Mouse (Mus musculus): ENCODE data around the gene Ttc12. TPM values are rescaled to one million over a fixed set of nuclear protein-coding genes. Genes with fewer than 3 reads are reported as not detected.
A peak's percentile ranks its signal among the peaks of the same experiment; 100 is the strongest.

The Ttc12 gene
- polyA plus RNA-seq, 1 experiment from 2014 or later = 2.2 TPM

DNA sequence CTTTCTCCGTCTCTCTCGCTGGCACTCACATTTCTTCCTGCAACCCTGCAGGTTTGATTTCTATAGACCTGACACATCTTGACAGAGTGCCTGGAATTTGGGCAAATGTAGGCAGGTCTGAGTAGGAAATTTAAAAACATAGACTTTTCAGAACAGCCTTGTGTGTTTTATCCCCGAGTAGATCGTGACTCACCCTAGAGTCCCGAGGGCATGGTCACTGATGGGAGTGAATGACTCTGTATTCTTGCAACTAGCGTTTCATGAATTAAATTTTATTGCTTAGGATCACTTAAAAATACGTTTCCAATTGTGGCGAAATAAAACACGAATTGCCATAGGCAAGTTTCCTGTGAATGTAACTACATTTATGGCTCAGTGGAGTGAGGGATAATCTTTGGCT lies 37.9 kb upstream of the Ttc12 start:
- H3K4me1 ChIP-seq = peaks cover 10% of the 10 kb centered on the region; the same call in 1 of the 2 replicates
- no peak overlapping the region for H3K27ac ChIP-seq
- peaks cover 36% of the 10 kb centered on the region for H3K36me3 ChIP-seq
- no peak overlapping the region for H3K9ac ChIP-seq
- no peak overlapping the region for H3K4me3 ChIP-seq
- no peak for ATAC-seq (ENCODE audit: low FRiP score, low read depth)
- WGBS = 72% methylated on average over 9 of the region's 9 CpGs
- no peaks in the 10 kb centered on the region for H3K27me3 ChIP-seq (replicated peaks)
- no peaks in the 10 kb centered on the region for H3K9me3 ChIP-seq
- H3K4me2 ChIP-seq (replicated peaks) = no peak overlapping the region

- Histone ChIP-seq H3K9ac (no peak overlapping the region), H3K4me3 (no peak overlapping the region), H3K4me1 (no peaks in the 10 kb centered on the region), H3K36me3 (peaks cover 77% of the 10 kb centered on the region), H3K27me3 (replicated peaks) (no peaks in the 10 kb centered on the region), H3K27ac (no peak overlapping the region), H3K4me2 (replicated peaks) (no peak overlapping the region), H3K9me3 (no peaks in the 10 kb centered on the region)
- ATAC-seq (ENCODE audit: low FRiP score, low read depth) = no peak
- WGBS = 84% methylated on average over 2 of the region's 2 CpGs
These were observed 28.3 kb upstream of the Ttc12 start for GRCm38 (mm10) chr9:49514306-49514705.

GRCm38 (mm10) chr9:49510666-49511065 lies 24.6 kb upstream of the Ttc12 start:
- no peak overlapping the region for H3K4me2 ChIP-seq (replicated peaks)
- ATAC-seq (ENCODE audit: low FRiP score, low read depth) = no peak
- peaks cover 82% of the 10 kb centered on the region for H3K36me3 ChIP-seq
- no peaks in the 10 kb centered on the region for H3K4me1 ChIP-seq
- H3K9ac ChIP-seq = no peak overlapping the region
- H3K9me3 ChIP-seq = no peaks in the 10 kb centered on the region
- no peaks in the 10 kb centered on the region for H3K27me3 ChIP-seq (replicated peaks)
- H3K4me3 ChIP-seq = no peak overlapping the region
- H3K27ac ChIP-seq = no peak overlapping the region
- 95% methylated on average over 4 of the region's 4 CpGs for WGBS

DNA sequence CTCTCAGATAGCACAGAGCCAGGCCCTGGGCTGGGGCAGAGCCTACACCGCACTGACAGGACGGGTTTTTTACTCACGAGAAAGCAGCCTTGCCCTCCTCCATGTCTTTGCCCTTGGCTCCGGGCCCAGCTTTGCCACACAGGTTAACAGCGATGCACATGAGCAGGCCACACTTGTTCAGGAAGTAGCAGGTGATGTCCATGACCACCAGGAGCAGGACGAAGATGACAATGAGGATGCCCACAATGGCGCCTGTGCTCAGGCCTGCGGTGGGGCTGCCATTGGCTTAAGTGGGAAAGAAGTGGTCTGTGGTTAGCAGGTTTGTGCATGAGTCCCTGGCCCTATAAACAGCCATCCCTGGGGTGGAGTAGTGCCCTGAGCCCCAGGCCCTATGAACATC lies 23.6 kb upstream of the Ttc12 start:
- H3K4me3 ChIP-seq = no peak overlapping the region
- no peaks in the 10 kb centered on the region for H3K4me1 ChIP-seq
- H3K27me3 ChIP-seq (replicated peaks) = no peaks in the 10 kb centered on the region
- H3K4me2 ChIP-seq (replicated peaks) = no peak overlapping the region
- no peak overlapping the region for H3K9ac ChIP-seq
- ATAC-seq (ENCODE audit: low FRiP score, low read depth) = no peak
- peaks cover 81% of the 10 kb centered on the region for H3K36me3 ChIP-seq
- H3K9me3 ChIP-seq = no peaks in the 10 kb centered on the region
- no peak overlapping the region for H3K27ac ChIP-seq
- 97% methylated on average over 8 of the region's 8 CpGs for WGBS

DNA sequence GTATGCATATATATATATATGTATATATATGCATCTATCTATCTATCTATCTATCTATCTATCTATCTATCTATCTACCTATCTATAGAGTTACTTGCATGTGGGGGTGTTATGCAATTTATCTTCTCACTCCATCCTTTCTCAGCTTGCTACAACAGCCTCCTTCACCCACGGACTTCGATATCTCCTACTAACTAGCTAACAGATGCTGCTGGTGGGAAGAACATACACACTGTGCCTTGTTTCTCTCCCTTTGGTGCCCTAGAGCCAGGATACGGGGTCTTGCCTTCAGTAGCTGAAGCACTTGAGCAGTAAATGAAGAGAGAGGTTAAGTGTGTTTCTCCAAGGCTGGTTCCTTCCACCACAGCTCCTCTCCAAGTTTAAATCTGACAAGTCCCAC lies 23.1 kb upstream of the Ttc12 start:
- Histone ChIP-seq H3K4me1 (no peaks in the 10 kb centered on the region), H3K4me2 (replicated peaks) (no peak overlapping the region), H3K36me3 (peaks cover 75% of the 10 kb centered on the region), H3K27ac (no peak overlapping the region), H3K27me3 (replicated peaks) (no peaks in the 10 kb centered on the region), H3K9me3 (no peaks in the 10 kb centered on the region), H3K4me3 (no peak overlapping the region), H3K9ac (no peak overlapping the region)
- no peak for ATAC-seq (ENCODE audit: low FRiP score, low read depth)
- WGBS = 92% methylated on average over 3 of the region's 3 CpGs

DNA sequence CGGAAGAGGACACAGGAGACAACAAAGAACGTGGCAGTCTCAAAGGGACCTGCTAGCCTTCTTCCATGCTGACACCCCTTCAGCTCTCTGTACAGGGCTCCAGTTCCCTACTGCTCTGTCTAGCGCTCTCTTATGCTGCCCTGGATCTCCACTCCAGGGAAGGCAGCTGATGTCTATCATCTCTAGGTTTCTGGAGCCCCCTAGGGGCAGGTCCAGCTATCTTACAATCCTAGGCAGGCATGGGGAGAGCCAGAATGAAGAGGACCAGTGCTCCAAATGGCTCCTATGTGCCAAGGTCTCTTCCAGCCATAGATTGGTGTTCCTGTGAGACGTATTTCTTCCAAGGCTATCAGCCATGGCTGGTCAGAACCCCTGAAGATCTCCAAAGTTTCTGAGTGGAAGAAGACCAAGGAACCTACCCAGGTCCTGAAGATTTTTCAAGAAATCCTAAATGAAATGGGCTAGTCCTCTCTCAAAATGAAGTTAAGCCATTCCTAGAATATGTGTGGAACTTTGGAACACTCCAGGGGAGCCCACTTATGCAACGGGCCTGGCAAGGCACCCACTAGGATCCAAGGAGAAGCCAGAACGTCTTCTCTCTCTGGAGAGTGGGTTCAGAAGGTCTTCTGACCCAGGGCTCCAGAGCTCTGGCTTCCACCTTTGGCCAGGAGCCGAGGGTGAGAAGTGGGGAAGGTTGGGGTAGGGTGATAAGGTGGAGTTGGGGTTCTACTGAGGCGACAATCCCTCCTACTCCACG lies 22.0 kb upstream of the Ttc12 start:
- 92% methylated on average over 9 of the region's 9 CpGs for WGBS
- Histone ChIP-seq H3K27me3 (replicated peaks) (no peaks in the 10 kb centered on the region), H3K4me3 (no peak overlapping the region), H3K4me2 (replicated peaks) (no peak overlapping the region), H3K9me3 (no peaks in the 10 kb centered on the region), H3K4me1 (no peaks in the 10 kb centered on the region), H3K9ac (no peak overlapping the region), H3K27ac (no peak overlapping the region), H3K36me3 (peaks cover 73% of the 10 kb centered on the region)
- ATAC-seq (ENCODE audit: low FRiP score, low read depth) = no peak

GRCm38 (mm10) chr9:49504658-49505057 lies 18.6 kb upstream of the Ttc12 start:
- WGBS = 87% methylated on average over 5 of the region's 5 CpGs
- H3K4me3 ChIP-seq = no peak overlapping the region
- no peak overlapping the region for H3K4me2 ChIP-seq (replicated peaks)
- H3K4me1 ChIP-seq = no peaks in the 10 kb centered on the region
- H3K9me3 ChIP-seq = no peaks in the 10 kb centered on the region
- H3K27me3 ChIP-seq (replicated peaks) = no peaks in the 10 kb centered on the region
- H3K9ac ChIP-seq = no peak overlapping the region
- peaks cover 51% of the 10 kb centered on the region for H3K36me3 ChIP-seq
- H3K27ac ChIP-seq = no peak overlapping the region
- ATAC-seq (ENCODE audit: low FRiP score, low read depth) = no peak

DNA sequence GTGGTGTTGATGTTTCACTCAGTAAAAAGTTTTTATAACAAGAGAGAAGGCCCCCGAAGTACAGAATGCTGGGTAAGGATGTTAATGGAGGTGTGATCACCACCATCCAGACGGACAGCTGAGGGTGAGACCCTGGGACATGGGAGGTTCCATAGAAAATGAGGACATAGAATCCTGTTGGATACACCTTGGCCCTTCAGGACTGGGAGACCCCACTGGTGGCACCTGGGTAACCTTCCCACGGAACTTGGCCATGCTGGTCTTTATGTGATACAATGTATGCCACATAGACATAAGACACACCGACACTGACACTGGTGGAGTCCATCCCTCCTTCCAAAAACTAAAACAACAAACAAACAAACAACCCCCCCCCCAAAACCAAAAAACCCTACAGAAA lies 16.2 kb upstream of the Ttc12 start:
- peaks cover 28% of the 10 kb centered on the region for H3K36me3 ChIP-seq
- H3K4me2 ChIP-seq (replicated peaks) = no peak overlapping the region
- H3K4me3 ChIP-seq = no peak overlapping the region
- no peak overlapping the region for H3K9ac ChIP-seq
- no peaks in the 10 kb centered on the region for H3K27me3 ChIP-seq (replicated peaks)
- H3K4me1 ChIP-seq = no peaks in the 10 kb centered on the region
- no peaks in the 10 kb centered on the region for H3K9me3 ChIP-seq
- no peak for ATAC-seq (ENCODE audit: low FRiP score, low read depth)
- H3K27ac ChIP-seq = no peak overlapping the region
- 94% methylated on average over 4 of the region's 4 CpGs for WGBS

DNA sequence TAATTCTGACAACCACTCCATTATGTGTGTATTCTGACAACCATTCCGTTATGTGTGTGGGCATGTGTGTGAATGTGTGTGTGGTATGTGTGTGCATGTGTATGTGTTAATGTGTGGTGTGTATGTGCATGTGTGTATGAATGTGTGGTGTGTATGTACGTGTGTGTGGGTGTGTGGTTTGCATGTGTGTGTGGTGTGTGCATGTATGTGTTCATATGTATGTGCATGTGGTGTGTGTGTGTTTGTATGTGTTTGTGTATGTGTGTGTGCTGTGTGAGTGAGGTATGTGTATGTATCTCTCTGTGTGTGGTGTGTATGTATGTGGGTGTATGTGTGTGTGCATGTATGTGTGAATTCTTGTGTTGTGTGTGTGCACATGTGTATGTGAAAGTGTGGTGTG lies 13.9 kb upstream of the Ttc12 start:
- Histone ChIP-seq H3K4me3 (no peak overlapping the region), H3K36me3 (peaks cover 5% of the 10 kb centered on the region; the same call in 1 of the 2 replicates), H3K27ac (no peak overlapping the region), H3K9ac (no peak overlapping the region), H3K4me2 (replicated peaks) (no peak overlapping the region), H3K4me1 (no peaks in the 10 kb centered on the region), H3K9me3 (no peaks in the 10 kb centered on the region), H3K27me3 (replicated peaks) (no peaks in the 10 kb centered on the region)
- ATAC-seq (ENCODE audit: low FRiP score, low read depth) = no peak
- 89% methylated on average over 2 of the region's 2 CpGs for WGBS

- 0 out of 2 replicates have a peak overlapping the region, but pooled peaks have one; percentile 10 for H3K4me2 ChIP-seq (replicated peaks)
- ATAC-seq (ENCODE audit: low FRiP score, low read depth) = no peak
- H3K4me1 ChIP-seq = peaks cover 4% of the 10 kb centered on the region; the same call in 1 of the 2 replicates
These were observed 8.1 kb upstream of the Ttc12 start for GRCm38 (mm10) chr9:49493979-49494649.

DNA sequence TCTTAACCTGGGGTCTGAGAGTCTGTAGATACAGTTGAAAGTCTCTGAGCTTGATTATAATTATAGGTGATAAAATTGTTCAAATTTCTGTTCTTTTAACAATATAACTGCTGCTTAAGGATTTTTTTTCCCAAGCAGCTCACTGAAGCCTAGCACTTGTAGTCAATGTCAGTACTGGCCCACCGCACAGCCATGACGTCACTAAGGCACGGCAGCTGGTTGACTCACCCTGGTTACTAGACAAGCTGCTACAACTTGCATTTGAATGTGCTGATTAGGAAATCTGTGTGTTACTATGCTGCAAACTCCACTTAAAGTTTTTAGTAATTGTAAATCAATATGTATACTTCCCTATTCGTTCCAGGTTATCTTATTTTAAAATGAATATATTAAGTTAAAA lies 4.6 kb upstream of the Ttc12 start:
- ATAC-seq (ENCODE audit: low FRiP score, low read depth) = no peak
- no peak overlapping the region for H3K9ac ChIP-seq
- no peak overlapping the region for H3K4me3 ChIP-seq
- H3K9me3 ChIP-seq = no peaks in the 10 kb centered on the region
- no peaks in the 10 kb centered on the region for H3K27me3 ChIP-seq (replicated peaks)
- no peak overlapping the region for H3K4me2 ChIP-seq (replicated peaks)
- H3K4me1 ChIP-seq = peaks cover 9% of the 10 kb centered on the region; the same call in 1 of the 2 replicates
- WGBS = 87% methylated on average over 4 of the region's 4 CpGs
- no peaks in the 10 kb centered on the region for H3K36me3 ChIP-seq
- no peak overlapping the region for H3K27ac ChIP-seq

More at GRCm38 (mm10) chr9:49493979-49494649, 8.1 kb upstream of the Ttc12 start:
- Histone ChIP-seq H3K9me3 (no peaks in the 10 kb centered on the region), H3K27me3 (replicated peaks) (no peaks in the 10 kb centered on the region), H3K9ac (no peak overlapping the region), H3K27ac (no peak overlapping the region), H3K4me3 (no peak overlapping the region), H3K36me3 (no peaks in the 10 kb centered on the region)
- WGBS = 4% methylated on average over 4 of the region's 4 CpGs

- Histone ChIP-seq H3K4me2 (replicated peaks) (peak overlapping the region; percentile 33), H3K36me3 (no peaks in the 10 kb centered on the region), H3K4me1 (peaks cover 9% of the 10 kb centered on the region; the same call in 1 of the 2 replicates), H3K9me3 (no peaks in the 10 kb centered on the region), H3K27ac (no peak overlapping the region), H3K9ac (no peak overlapping the region), H3K27me3 (replicated peaks) (no peaks in the 10 kb centered on the region), H3K4me3 (no peak overlapping the region)
- peak; percentile 41 for ATAC-seq (ENCODE audit: low FRiP score, low read depth)
- 35% methylated on average over 16 of the region's 16 CpGs for WGBS
These were observed 3.2 kb upstream of the Ttc12 start for GRCm38 (mm10) chr9:49488912-49489895.

All from neural tube, embryonic 12.5 days (tissue).